Mouse (Mus musculus): ENCODE measurements around the gene Zfp292. TPM values are rescaled to one million over a fixed set of nuclear protein-coding genes. Genes with fewer than 3 reads are reported as not detected.

The Zfp292 gene
- polyA plus RNA-seq, 1 experiment from 2014 or later = 24.5 TPM

DNA sequence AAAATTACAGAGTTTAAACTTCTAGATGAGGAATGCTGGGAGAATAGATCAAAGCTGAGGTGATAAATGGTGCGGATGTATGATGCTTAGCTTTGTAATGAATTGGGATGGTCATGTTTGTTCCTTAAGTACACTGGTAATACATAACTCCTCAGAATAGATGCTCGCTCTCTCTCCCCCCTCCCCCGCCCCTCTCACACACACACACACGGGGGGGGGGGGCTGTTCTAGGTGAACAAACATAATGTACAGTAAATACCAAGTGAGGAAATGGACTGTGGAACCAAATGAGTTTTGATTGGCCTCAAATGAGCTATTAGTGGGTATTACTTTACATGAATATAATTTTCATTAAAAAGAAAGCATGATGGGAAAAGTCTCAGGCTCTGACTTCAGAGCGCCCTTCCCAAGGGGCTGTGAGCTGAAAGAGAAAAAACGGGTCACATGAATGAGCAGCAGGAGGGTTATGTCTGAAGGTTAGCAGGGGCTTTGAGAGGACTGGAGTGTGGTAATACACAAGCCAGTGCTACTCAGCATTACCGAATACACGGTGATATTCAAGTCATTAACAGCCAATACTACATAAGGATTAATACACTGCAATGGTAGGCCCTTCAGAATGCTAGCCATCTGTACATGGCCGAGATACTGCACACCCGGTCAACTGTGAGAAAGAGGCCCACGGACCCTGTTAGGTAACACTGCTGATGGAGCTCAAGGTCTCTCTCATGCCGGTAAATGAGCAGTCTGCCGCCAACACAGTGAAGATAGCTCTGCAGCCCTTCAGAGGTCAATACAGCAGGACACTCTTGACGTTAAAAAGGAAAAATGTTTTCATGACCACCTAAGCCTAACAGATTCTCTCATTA, 81.4 kb downstream of the Zfp292 start:
- Histone ChIP-seq H3K4me2 (no peak overlapping the region), H3K36me3 (ENCODE audit: insufficient read depth) (peaks cover 18% of the 10 kb centered on the region), H3K9me3 (ENCODE audit: low read depth, low read length) (no peaks in the 10 kb centered on the region), H3K4me3 (ENCODE audit: low read depth, low read length) (no peak overlapping the region), H3K27me3 (ENCODE audit: insufficient read depth, low read length) (no peaks in the 10 kb centered on the region), H3K9ac (no peak overlapping the region), H3K4me1 (ENCODE audit: insufficient read depth) (no peaks in the 10 kb centered on the region), H3K27ac (ENCODE audit: low read depth) (no peak overlapping the region)
- no peak for TF ChIP-seq CTCF (IDR thresholded peaks at IDR 0.05; ENCODE audit: low read depth)
- ATAC-seq (ENCODE audit: insufficient read depth) = no peak
- DNase-seq = no peak
- 81% methylated on average over 14 of the region's 14 CpGs for WGBS

DNA sequence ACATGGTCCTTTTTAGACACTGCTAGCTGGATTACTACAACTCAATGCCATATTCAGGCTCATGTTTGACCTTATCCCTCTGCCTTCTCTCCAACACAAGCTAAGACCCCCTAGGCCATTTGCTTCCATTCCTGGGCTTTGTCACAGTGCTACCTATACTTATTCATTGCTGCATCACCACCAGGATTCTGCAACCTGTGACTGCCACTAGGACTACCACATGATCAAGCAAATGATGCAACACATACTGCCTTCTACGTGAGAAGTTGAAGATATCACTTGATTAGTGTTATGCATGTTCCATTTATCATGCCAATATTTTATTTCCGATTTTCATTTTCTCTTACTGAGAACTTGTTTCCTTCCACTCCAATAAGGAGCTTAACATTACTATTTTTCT, 84.8 kb downstream of the Zfp292 start:
- DNase-seq (no peak), ATAC-seq (ENCODE audit: insufficient read depth) (no peak)
- no peaks in the 10 kb centered on the region for H3K27me3 ChIP-seq (ENCODE audit: insufficient read depth, low read length)
- no peak overlapping the region for H3K4me2 ChIP-seq
- H3K27ac ChIP-seq (ENCODE audit: low read depth) = no peak overlapping the region
- no peak for TF ChIP-seq CTCF (IDR thresholded peaks at IDR 0.05; ENCODE audit: low read depth)
- no peaks in the 10 kb centered on the region for H3K4me1 ChIP-seq (ENCODE audit: insufficient read depth)
- 75% methylated on average over 2 of the region's 2 CpGs for WGBS
- no peak overlapping the region for H3K4me3 ChIP-seq (ENCODE audit: low read depth, low read length)
- no peaks in the 10 kb centered on the region for H3K9me3 ChIP-seq (ENCODE audit: low read depth, low read length)
- no peak overlapping the region for H3K9ac ChIP-seq
- H3K36me3 ChIP-seq (ENCODE audit: insufficient read depth) = no peaks in the 10 kb centered on the region

DNA sequence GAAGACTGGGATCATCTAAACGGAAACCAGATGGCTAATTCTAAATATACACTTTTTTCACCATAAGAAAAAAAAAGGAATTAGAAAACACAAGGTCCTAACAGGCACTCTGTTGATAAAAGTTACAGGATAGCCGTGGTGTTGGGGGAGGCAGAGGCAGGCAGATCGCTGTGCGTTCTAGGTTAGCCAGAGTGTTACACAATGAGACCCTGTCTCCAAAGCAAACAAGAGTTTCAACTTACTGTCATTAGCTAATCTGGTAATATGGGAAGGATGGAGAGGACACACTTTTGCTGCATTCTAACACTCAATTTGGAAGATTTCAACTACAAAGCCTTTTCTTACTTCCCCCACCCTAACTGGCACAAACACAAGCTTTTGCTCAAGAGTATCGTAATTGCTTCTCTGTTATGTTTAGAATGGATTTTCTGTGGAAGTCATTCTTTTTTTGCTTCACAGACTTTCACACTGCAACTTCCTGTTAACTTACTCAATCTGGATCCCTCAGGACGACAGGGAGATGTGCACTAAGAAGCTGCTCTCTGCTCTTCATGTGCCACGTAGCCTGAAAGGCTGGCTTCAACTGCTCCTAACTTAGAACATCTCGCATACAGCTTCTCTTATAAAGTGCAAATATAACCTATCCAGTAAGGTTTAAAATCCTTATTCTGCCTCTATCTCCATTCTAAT, 85.3 kb downstream of the Zfp292 start:
- Histone ChIP-seq H3K9me3 (ENCODE audit: low read depth, low read length) (no peaks in the 10 kb centered on the region), H3K27me3 (ENCODE audit: insufficient read depth, low read length) (no peaks in the 10 kb centered on the region), H3K4me1 (ENCODE audit: insufficient read depth) (no peaks in the 10 kb centered on the region), H3K4me2 (no peak overlapping the region), H3K9ac (no peak overlapping the region), H3K27ac (ENCODE audit: low read depth) (no peak overlapping the region), H3K4me3 (ENCODE audit: low read depth, low read length) (no peak overlapping the region), H3K36me3 (ENCODE audit: insufficient read depth) (no peaks in the 10 kb centered on the region)
- ATAC-seq (ENCODE audit: insufficient read depth) (0 out of 2 replicates have a peak, but pooled peaks have one; percentile 41), DNase-seq (peak; percentile 36)
- TF ChIP-seq CTCF (IDR thresholded peaks at IDR 0.05; ENCODE audit: low read depth) = no peak
- 56% methylated on average over 8 of the region's 8 CpGs for WGBS

- TF ChIP-seq CTCF (IDR thresholded peaks at IDR 0.05; ENCODE audit: low read depth) = no peak
- Histone ChIP-seq H3K9ac (no peak overlapping the region), H3K4me1 (ENCODE audit: insufficient read depth) (no peaks in the 10 kb centered on the region), H3K9me3 (ENCODE audit: low read depth, low read length) (no peaks in the 10 kb centered on the region), H3K4me2 (no peak overlapping the region), H3K27ac (ENCODE audit: low read depth) (no peak overlapping the region), H3K36me3 (ENCODE audit: insufficient read depth) (no peaks in the 10 kb centered on the region), H3K27me3 (ENCODE audit: insufficient read depth, low read length) (no peaks in the 10 kb centered on the region), H3K4me3 (ENCODE audit: low read depth, low read length) (no peak overlapping the region)
- DNase-seq (no peak), ATAC-seq (ENCODE audit: insufficient read depth) (no peak)
- 90% methylated on average over 5 of the region's 5 CpGs for WGBS
Observed at GRCm38 (mm10) chr4:34796294-34796693, 86.5 kb downstream of the Zfp292 start.

GRCm38 (mm10) chr4:34786476-34786875, 96.3 kb downstream of the Zfp292 start:
- no peak overlapping the region for H3K9ac ChIP-seq

DNA sequence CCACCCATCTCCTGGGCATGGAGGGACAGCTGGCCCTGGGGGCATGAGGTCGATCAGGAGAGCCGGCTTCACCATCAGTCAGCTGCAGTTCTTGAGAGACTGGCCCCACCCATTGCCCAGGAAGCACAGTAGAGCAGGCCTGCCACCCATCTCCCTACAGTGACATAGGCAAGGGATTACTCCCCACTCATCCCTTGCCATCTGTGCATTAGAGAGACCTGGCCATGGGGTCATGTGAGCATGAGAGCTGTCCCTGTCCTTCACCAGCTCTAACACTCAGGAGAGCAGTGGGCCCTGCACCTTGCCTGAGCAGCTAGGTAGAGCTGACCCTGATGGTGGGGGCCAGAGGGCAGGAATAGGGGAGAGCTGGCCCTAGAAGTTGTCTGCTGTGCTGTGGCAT, 97.1 kb downstream of the Zfp292 start:
- WGBS = 68% methylated on average over 2 of the region's 2 CpGs
- TF ChIP-seq CTCF (IDR thresholded peaks at IDR 0.05; ENCODE audit: low read depth) = no peak
- DNase-seq = no peak
- no peak overlapping the region for H3K4me3 ChIP-seq (ENCODE audit: low read depth, low read length)
- no peaks in the 10 kb centered on the region for H3K27me3 ChIP-seq (ENCODE audit: insufficient read depth, low read length)
- no peaks in the 10 kb centered on the region for H3K4me1 ChIP-seq (ENCODE audit: insufficient read depth)
- H3K4me2 ChIP-seq = no peak overlapping the region
- H3K27ac ChIP-seq (ENCODE audit: low read depth) = no peak overlapping the region
- ATAC-seq (ENCODE audit: insufficient read depth) = peak; percentile 24; the same call in 1 of the 2 replicates
- no peak overlapping the region for H3K9ac ChIP-seq
- H3K9me3 ChIP-seq (ENCODE audit: low read depth, low read length) = no peaks in the 10 kb centered on the region
- H3K36me3 ChIP-seq (ENCODE audit: insufficient read depth) = no peaks in the 10 kb centered on the region

More at GRCm38 (mm10) chr4:34786476-34786875, 96.3 kb downstream of the Zfp292 start:
- no peak for TF ChIP-seq CTCF (IDR thresholded peaks at IDR 0.05; ENCODE audit: low read depth)
- Histone ChIP-seq H3K27me3 (ENCODE audit: insufficient read depth, low read length) (no peaks in the 10 kb centered on the region), H3K4me2 (no peak overlapping the region), H3K36me3 (ENCODE audit: insufficient read depth) (no peaks in the 10 kb centered on the region), H3K9me3 (ENCODE audit: low read depth, low read length) (no peaks in the 10 kb centered on the region), H3K27ac (ENCODE audit: low read depth) (no peak overlapping the region), H3K4me3 (ENCODE audit: low read depth, low read length) (no peak overlapping the region), H3K4me1 (ENCODE audit: insufficient read depth) (no peaks in the 10 kb centered on the region)
- ATAC-seq (ENCODE audit: insufficient read depth) = no peak
- 82% methylated on average over 3 of the region's 3 CpGs for WGBS
- no peak for DNase-seq

DNA sequence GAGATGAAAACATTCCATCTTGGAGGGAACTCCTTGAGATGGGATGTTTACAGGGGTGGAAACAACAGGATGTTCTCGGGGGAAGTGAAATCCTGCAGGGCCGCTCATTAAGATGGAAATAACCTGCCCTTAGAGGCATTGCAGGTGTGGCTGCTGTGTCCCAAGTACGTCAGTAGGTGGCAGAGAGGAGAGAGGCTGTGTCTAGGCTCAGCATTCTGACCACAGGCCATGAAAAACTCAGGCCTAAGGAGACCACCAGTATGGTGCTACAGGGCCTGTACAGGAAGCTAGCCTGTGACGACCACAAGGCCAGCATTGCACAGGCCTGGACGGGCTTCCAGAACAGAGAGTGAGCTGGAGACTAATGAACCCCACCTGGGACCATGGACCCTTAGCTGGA, 97.9 kb downstream of the Zfp292 start:
- Histone ChIP-seq H3K9me3 (ENCODE audit: low read depth, low read length) (no peaks in the 10 kb centered on the region), H3K4me2 (no peak overlapping the region), H3K4me3 (ENCODE audit: low read depth, low read length) (no peak overlapping the region), H3K27me3 (ENCODE audit: insufficient read depth, low read length) (no peaks in the 10 kb centered on the region), H3K27ac (ENCODE audit: low read depth) (no peak overlapping the region), H3K9ac (no peak overlapping the region), H3K4me1 (ENCODE audit: insufficient read depth) (no peaks in the 10 kb centered on the region), H3K36me3 (ENCODE audit: insufficient read depth) (no peaks in the 10 kb centered on the region)
- TF ChIP-seq CTCF (IDR thresholded peaks at IDR 0.05; ENCODE audit: low read depth) = peak; percentile 34; the same call in 1 of the 2 replicates
- no peak; the same call in 1 of the 2 replicates for ATAC-seq (ENCODE audit: insufficient read depth)
- WGBS = 56% methylated on average over 5 of the region's 5 CpGs
- peak; percentile 13 for DNase-seq

All from lung, embryonic 14.5 days (tissue).